9 mouse cellular contexts compared by ENCODE assay signal in the genomic region with DNA sequence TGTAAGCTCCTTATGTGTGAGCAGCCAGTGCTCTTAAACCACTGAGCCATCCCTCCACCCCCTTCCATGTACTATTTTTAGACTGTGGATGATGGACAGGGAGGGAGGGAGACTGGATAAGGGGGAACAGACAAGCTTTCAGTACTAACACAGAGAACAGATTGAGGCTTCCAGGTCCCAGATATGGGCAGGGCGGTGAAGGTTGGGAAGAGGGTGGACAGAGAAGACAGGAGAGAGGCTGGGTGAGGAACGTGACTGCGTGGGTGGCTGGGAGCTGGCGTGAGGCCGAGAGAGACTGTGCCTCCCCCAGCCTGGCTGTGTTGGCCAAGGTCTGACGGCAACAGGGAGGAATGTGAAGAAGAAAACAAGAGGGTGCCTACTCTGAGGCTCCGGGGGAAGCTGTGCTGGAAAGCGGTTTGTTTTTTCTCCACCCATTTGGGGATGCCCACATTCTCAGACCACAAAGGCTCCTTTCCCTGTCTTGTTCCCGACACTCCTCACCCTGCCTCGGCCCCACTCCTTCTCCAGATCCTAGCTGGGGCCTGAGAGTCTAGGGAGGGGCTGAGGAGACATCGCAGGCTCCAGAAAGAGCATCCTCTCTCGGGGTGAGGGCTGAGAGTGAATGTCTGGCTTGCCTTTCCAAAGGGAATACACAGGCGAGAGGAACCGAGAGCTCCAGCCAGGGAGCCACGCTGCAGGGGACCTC. TPM values are rescaled to one million over a fixed set of nuclear protein-coding genes. Genes with fewer than 3 reads are reported as not detected.
A peak's percentile ranks its signal among the peaks of the same experiment; 100 is the strongest.
DNase-seq lines count a peak whose midpoint lies in the region; ATAC-seq and TF ChIP-seq lines count a peak whose summit lies in the region.
"Had no signal": no experiment of that assay in that cellular context is flagged by ENCODE, and none has a peak within 500 bp of the region (broad histone marks: within the 10 kb centered on the region; RNA-seq: fewer than 3 reads in every experiment).

No protein-coding gene starts in this region.

- no peak overlapping the region for H3K4me3 ChIP-seq in embryonic facial prominence, embryonic 12.5 days
- H3K4me3 ChIP-seq in embryonic facial prominence, embryonic 10.5 days = no peak overlapping the region
- H3K4me3 ChIP-seq in limb, embryonic 14.5 days (replicated peaks; ENCODE audit: low read length) = no peak overlapping the region
- H3K4me3 ChIP-seq: erythroblast, embryonic 14.5 days had no signal

- no peak overlapping the region for H3K9ac ChIP-seq in embryonic facial prominence, embryonic 12.5 days
- peak overlapping the region; percentile 31; the same call in 1 of the 2 replicates for H3K9ac ChIP-seq in limb, embryonic 14.5 days (ENCODE audit: low read depth, low read length, severe bottlenecking)

- H3K27me3 ChIP-seq in embryonic facial prominence, embryonic 12.5 days = no peaks in the 10 kb centered on the region
- peaks cover 7% of the 10 kb centered on the region; the same call in 1 of the 2 replicates for H3K27me3 ChIP-seq in embryonic facial prominence, embryonic 10.5 days (replicated peaks; ENCODE audit: low read depth, poor library complexity, severe bottlenecking)
- no peaks in the 10 kb centered on the region for H3K27me3 ChIP-seq in limb, embryonic 14.5 days (ENCODE audit: control insufficient read depth, insufficient read depth, low read length)

- 0 out of 2 replicates have a peak, but pooled peaks cover 11% of the 10 kb centered on the region for H3K4me1 ChIP-seq in embryonic facial prominence, embryonic 12.5 days
- peaks cover 10% of the 10 kb centered on the region; the same call in 1 of the 2 replicates for H3K4me1 ChIP-seq in embryonic facial prominence, embryonic 10.5 days
- no peaks in the 10 kb centered on the region; the same call in 1 of the 2 replicates for H3K4me1 ChIP-seq in limb, embryonic 14.5 days (ENCODE audit: control insufficient read depth, insufficient read depth, low read length)

- no peaks in the 10 kb centered on the region for H3K9me3 ChIP-seq in embryonic facial prominence, embryonic 12.5 days
- 0 out of 2 replicates have a peak, but pooled peaks cover 2% of the 10 kb centered on the region for H3K9me3 ChIP-seq in embryonic facial prominence, embryonic 10.5 days
- H3K9me3 ChIP-seq in limb, embryonic 14.5 days (ENCODE audit: control insufficient read depth, low read length) = no peaks in the 10 kb centered on the region

- no peaks in the 10 kb centered on the region for H3K36me3 ChIP-seq in embryonic facial prominence, embryonic 12.5 days
- no peaks in the 10 kb centered on the region for H3K36me3 ChIP-seq in embryonic facial prominence, embryonic 10.5 days (replicated peaks)
- H3K36me3 ChIP-seq in limb, embryonic 14.5 days (ENCODE audit: control insufficient read depth, insufficient read depth, low read length) = no peaks in the 10 kb centered on the region

- ATAC-seq in embryonic facial prominence, embryonic 12.5 days (ENCODE audit: insufficient number of reproducible peaks, insufficient read depth, low FRiP score, low TSS enrichment) = no peak
- ATAC-seq in limb, embryonic 14.5 days (ENCODE audit: low FRiP score, low read depth) = peak; percentile 51
- no peak for ATAC-seq in monocyte, adult 5-6 weeks (replicated peaks; ENCODE audit: insufficient number of reproducible peaks, low FRiP score, low TSS enrichment, poor library complexity, severe bottlenecking)

- no peak for DNase-seq in embryonic facial prominence, embryonic 10.5 days (ENCODE audit: low spot score)
- DNase-seq in cerebellum, adult 9-11 months = peak; percentile 92
- DNase-seq in heart, adult 11 months = peak; percentile 99
- peak; percentile 50 to 55 for DNase-seq in kidney, adult 8-10 months
- DNase-seq in limb, embryonic 14.5 days (ENCODE audit: low spot score) = no peak
- DNase-seq in right cerebral cortex, adult 18-20 months = peak; percentile 89

- 49% methylated on average over 15 of the region's 15 CpGs for WGBS in embryonic facial prominence, embryonic 12.5 days
- 53% methylated on average over 15 of the region's 15 CpGs for WGBS in embryonic facial prominence, embryonic 10.5 days
- WGBS in limb, embryonic 14.5 days = 55% methylated on average over 15 of the region's 15 CpGs

- H3K4me2 ChIP-seq in embryonic facial prominence, embryonic 12.5 days (replicated peaks) = no peak overlapping the region; the same call in 1 of the 2 replicates
- no peak overlapping the region for H3K4me2 ChIP-seq in limb, embryonic 14.5 days (replicated peaks; ENCODE audit: low read depth, low read length, severe bottlenecking)

- peak overlapping the region; percentile 64 for H3K27ac ChIP-seq in embryonic facial prominence, embryonic 12.5 days
- no peak overlapping the region for H3K27ac ChIP-seq in embryonic facial prominence, embryonic 10.5 days (replicated peaks)
- H3K27ac ChIP-seq in limb, embryonic 14.5 days (replicated peaks; ENCODE audit: low read depth, low read length) = peak overlapping the region; percentile 2

- no peak for TF ChIP-seq POLR2A in limb, embryonic 14.5 days (IDR thresholded peaks at IDR 0.05; ENCODE audit: borderline replicate concordance, extremely low read depth, insufficient read depth, insufficient read length)

RNA-seq across cellular contexts. Expression of gene Cdsn, which starts 2.3 kb away (rescaled TPM):
- polyA plus RNA-seq in embryonic facial prominence, embryonic 12.5 days (2016; fragmentation: Nextera tagmentation; extraction: Ambion mirVana) = 0.08 TPM in 2 replicates
- polyA plus RNA-seq in embryonic facial prominence, embryonic 10.5 days (2016; fragmentation: Nextera tagmentation; extraction: Ambion mirVana) = not detected in 2 replicates
- 0.09 and 0.31 TPM in 2 replicates for polyA plus RNA-seq in limb, embryonic 14.5 days (2012; rRNA removed)
- 0.07 and 0.17 TPM in 2 replicates for polyA plus RNA-seq in limb, embryonic 14.5 days (2014; fragmentation: Nextera tagmentation; extraction: Ambion mirVana)
- not detected in 3 replicates for total RNA-seq in monocyte, adult 5-6 weeks (2017)
- polyA plus RNA-seq: erythroblast, embryonic 14.5 days had no signal

RNA-seq across cellular contexts. Expression of gene Psors1c2, which starts 16.6 kb away (rescaled TPM):
- 1.3 and 1.6 TPM in 2 replicates for polyA plus RNA-seq in embryonic facial prominence, embryonic 12.5 days (2016; fragmentation: Nextera tagmentation; extraction: Ambion mirVana)
- 1.6 and 1.9 TPM in 2 replicates for polyA plus RNA-seq in embryonic facial prominence, embryonic 10.5 days (2016; fragmentation: Nextera tagmentation; extraction: Ambion mirVana)
- 1.0 and 2.2 TPM in 2 replicates for polyA plus RNA-seq in limb, embryonic 14.5 days (2012; rRNA removed)
- 0.39 and 1.5 TPM in 2 replicates for polyA plus RNA-seq in limb, embryonic 14.5 days (2014; fragmentation: Nextera tagmentation; extraction: Ambion mirVana)
- total RNA-seq in monocyte, adult 5-6 weeks (2017) = not detected in 3 replicates

RNA-seq across cellular contexts. Expression of gene 2300002M23Rik, which starts 17.7 kb away (rescaled TPM):
- polyA plus RNA-seq in embryonic facial prominence, embryonic 12.5 days (2016; fragmentation: Nextera tagmentation; extraction: Ambion mirVana) = not detected in 2 replicates
- polyA plus RNA-seq in embryonic facial prominence, embryonic 10.5 days (2016; fragmentation: Nextera tagmentation; extraction: Ambion mirVana) = not detected in 2 replicates
- polyA plus RNA-seq in limb, embryonic 14.5 days (2012; rRNA removed) = 0.21 and 0.24 TPM in 2 replicates
- polyA plus RNA-seq in limb, embryonic 14.5 days (2014; fragmentation: Nextera tagmentation; extraction: Ambion mirVana) = not detected in 2 replicates
- not detected in 3 replicates for total RNA-seq in monocyte, adult 5-6 weeks (2017)
- polyA plus RNA-seq: erythroblast, embryonic 14.5 days had no signal

RNA-seq across cellular contexts. Expression of gene Cchcr1, which starts 32.7 kb away (rescaled TPM):
- 26.1 and 30.8 TPM in 2 replicates for polyA plus RNA-seq in embryonic facial prominence, embryonic 12.5 days (2016; fragmentation: Nextera tagmentation; extraction: Ambion mirVana)
- polyA plus RNA-seq in embryonic facial prominence, embryonic 10.5 days (2016; fragmentation: Nextera tagmentation; extraction: Ambion mirVana) = 24.2 and 25.0 TPM in 2 replicates
- polyA plus RNA-seq in limb, embryonic 14.5 days (2012; rRNA removed) = 41.2 and 43.2 TPM in 2 replicates
- polyA plus RNA-seq in limb, embryonic 14.5 days (2014; fragmentation: Nextera tagmentation; extraction: Ambion mirVana) = 11.6 and 13.9 TPM in 2 replicates
- total RNA-seq in monocyte, adult 5-6 weeks (2017) = 1.7 to 6.7 TPM (median 2.5 TPM) in 3 replicates

RNA-seq across cellular contexts. Expression of gene Tcf19, which starts 33.0 kb away (rescaled TPM):
- polyA plus RNA-seq in embryonic facial prominence, embryonic 12.5 days (2016; fragmentation: Nextera tagmentation; extraction: Ambion mirVana) = 56.8 and 61.1 TPM in 2 replicates
- polyA plus RNA-seq in embryonic facial prominence, embryonic 10.5 days (2016; fragmentation: Nextera tagmentation; extraction: Ambion mirVana) = 43.7 and 45.5 TPM in 2 replicates
- polyA plus RNA-seq in limb, embryonic 14.5 days (2012; rRNA removed) = 73.8 and 82.6 TPM in 2 replicates
- polyA plus RNA-seq in limb, embryonic 14.5 days (2014; fragmentation: Nextera tagmentation; extraction: Ambion mirVana) = 75.5 and 84.3 TPM in 2 replicates
- 0.29 to 3.3 TPM (median 2.4 TPM) in 3 replicates for total RNA-seq in monocyte, adult 5-6 weeks (2017)

Comparison
In these comparisons a context has a peak if more than half of its experiments do, and no peak if none do; other contexts are left out.
1. DNase-seq: peak in cerebellum, adult 9-11 months (single experiment), heart, adult 11 months (single experiment), kidney, adult 8-10 months (2 of 2) and right cerebral cortex, adult 18-20 months (single experiment); none in embryonic facial prominence, embryonic 10.5 days (single experiment) and limb, embryonic 14.5 days (single experiment).